ENCODE assay signal across 22 mouse cellular contexts in genomic region chr2:157687506-157687905, GRCm38 (mm10).
"Had no signal": no experiment of that assay in that cellular context is flagged by ENCODE, and none has a peak within 500 bp of the region (broad histone marks: within the 10 kb centered on the region; RNA-seq: fewer than 3 reads in every experiment).

No protein-coding gene starts in this region.

- H3K9me3 ChIP-seq: limb, embryonic 12.5 days; liver, embryonic 12.5 days; liver, embryonic 15.5 days; lung, embryonic 15.5 days; neural tube, embryonic 12.5 days; neural tube, embryonic 15.5 days; stomach, embryonic 15.5 days had no signal

- H3K27me3 ChIP-seq: limb, embryonic 12.5 days; lung, embryonic 15.5 days; neural tube, embryonic 12.5 days; neural tube, embryonic 15.5 days; stomach, embryonic 15.5 days had no signal

- ATAC-seq: intestine, embryonic 16.5 days; liver, embryonic 12.5 days had no signal

- H3K27ac ChIP-seq: kidney, postnatal 0 days; left cerebral cortex, adult 2 months; limb, embryonic 12.5 days; liver, embryonic 12.5 days; liver, embryonic 15.5 days; lung, embryonic 15.5 days; neural tube, embryonic 12.5 days; neural tube, embryonic 15.5 days; stomach, embryonic 15.5 days had no signal

- DNase-seq: kidney, adult 18-20 months; kidney, postnatal 36 days; layer of hippocampus, postnatal 36 days; liver; lung, adult 18-20 months; lung, postnatal 10 days; lung, postnatal 4 days; midbrain, embryonic 14.5 days; right cerebral cortex, adult 18-20 months; right cerebral cortex, postnatal 14 days; right cerebral cortex, postnatal 4 days; thymus, postnatal 25 days had no signal

- H3K4me2 ChIP-seq: limb, embryonic 12.5 days; liver, embryonic 12.5 days; liver, embryonic 15.5 days; lung, embryonic 15.5 days; neural tube, embryonic 12.5 days; neural tube, embryonic 15.5 days; stomach, embryonic 15.5 days had no signal

- H3K36me3 ChIP-seq: limb, embryonic 12.5 days; liver, embryonic 12.5 days; liver, embryonic 15.5 days; lung, embryonic 15.5 days; neural tube, embryonic 12.5 days; neural tube, embryonic 15.5 days; stomach, embryonic 15.5 days had no signal

- H3K4me1 ChIP-seq: liver, embryonic 12.5 days; liver, embryonic 15.5 days; lung, embryonic 15.5 days; stomach, embryonic 15.5 days had no signal

- H3K4me3 ChIP-seq: left cerebral cortex, adult 2 months; limb, embryonic 12.5 days; liver, embryonic 12.5 days; liver, embryonic 15.5 days; lung, embryonic 15.5 days; neural tube, embryonic 12.5 days; neural tube, embryonic 15.5 days; stomach, embryonic 15.5 days had no signal

- H3K9ac ChIP-seq: limb, embryonic 12.5 days; liver, embryonic 12.5 days; liver, embryonic 15.5 days; lung, embryonic 15.5 days; neural tube, embryonic 12.5 days; neural tube, embryonic 15.5 days; stomach, embryonic 15.5 days had no signal
